Mouse (Mus musculus) small intestine, adult 2 months (tissue): Measurements from ENCODE around the gene Gm5737.

Experiments
- CTCF ChIP-seq: fragments of 200-500 bp; IDR thresholded peaks from 2 replicates; pipeline ENCODE4 v1.5.1; 2012; ENCODE audit warnings: low read depth, mild to moderate bottlenecking, control low read depth, inconsistent platforms, low read length, moderate library complexity, mixed read lengths; ENCODE audit not compliant: insufficient replicate concordance, insufficient read length; ENCODE audit errors: extremely low read depth
- POLR2A ChIP-seq: fragments of 200-500 bp; IDR thresholded peaks from 2 replicates; pipeline ENCODE4 v1.6.1; 2012; ENCODE audit warnings: low read depth, mild to moderate bottlenecking, control low read depth, inconsistent platforms, low read length, moderate library complexity

GRCm38 (mm10) chr7:120880770-120881169 is 68.6 kb downstream of the Gm5737 start:
- TF ChIP-seq CTCF, result no peak
- no peak for TF ChIP-seq POLR2A
